Mouse (Mus musculus): ENCODE results near the gene Haus4. TPM values are rescaled to one million over a fixed set of nuclear protein-coding genes. Genes with fewer than 3 reads are reported as not detected.

The Haus4 gene
- polyA plus RNA-seq, 1 experiment from 2014 or later, result 68.7 TPM

DNA sequence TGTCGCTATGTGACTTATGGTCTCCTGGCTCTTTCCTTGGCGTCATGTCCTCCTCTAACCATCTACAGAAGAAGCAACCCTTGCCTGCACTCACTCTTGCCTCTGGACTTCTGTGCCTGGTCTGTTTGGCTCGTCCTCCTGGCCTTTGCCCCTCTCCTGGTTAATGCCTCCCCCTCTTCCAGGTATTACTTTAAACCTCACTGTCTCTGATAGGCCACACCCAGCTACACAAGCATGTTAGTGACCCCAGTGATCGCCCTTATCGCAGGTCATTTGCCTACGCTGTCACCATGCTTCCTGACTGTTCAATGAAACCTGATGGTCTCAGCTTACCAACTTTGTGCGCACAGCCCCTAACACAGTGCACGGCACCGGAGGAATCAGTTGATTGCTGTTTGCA, 28.1 kb upstream of the Haus4 start:
- no peak for ATAC-seq (ENCODE audit: borderline replicate concordance, extremely low read depth, low FRiP score, low TSS enrichment)
- Histone ChIP-seq H3K27ac (no peak overlapping the region), H3K4me2 (no peak overlapping the region), H3K36me3 (peaks cover 22% of the 10 kb centered on the region; the same call in 1 of the 2 replicates), H3K27me3 (no peaks in the 10 kb centered on the region), H3K4me1 (0 out of 2 replicates have a peak, but pooled peaks cover 8% of the 10 kb centered on the region), H3K4me3 (no peak overlapping the region), H3K9me3 (no peaks in the 10 kb centered on the region), H3K9ac (no peak overlapping the region)
- WGBS, result 90% methylated on average over 9 of the region's 9 CpGs

DNA sequence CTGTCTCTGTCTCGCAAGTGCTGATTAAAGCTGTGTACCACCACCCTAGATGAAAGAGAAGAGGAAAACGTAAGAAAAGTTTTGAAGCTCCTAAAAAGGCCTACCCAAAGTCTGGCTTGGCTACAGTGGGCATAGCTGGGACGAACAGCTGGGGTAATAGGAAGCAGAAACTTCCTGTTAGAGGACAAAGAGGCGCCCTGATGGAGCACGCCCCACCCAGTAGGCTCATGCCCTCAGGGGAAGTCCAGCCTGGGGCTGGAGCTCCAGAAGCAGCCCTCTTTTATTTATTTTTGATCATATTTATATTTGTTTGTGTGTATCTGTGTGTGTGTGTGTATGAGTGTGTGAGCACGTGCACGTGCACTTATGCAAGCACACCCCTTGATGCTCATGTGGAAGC, 25.2 kb upstream of the Haus4 start:
- peaks cover 13% of the 10 kb centered on the region; the same call in 1 of the 2 replicates for H3K36me3 ChIP-seq
- no peak for ATAC-seq (ENCODE audit: borderline replicate concordance, extremely low read depth, low FRiP score, low TSS enrichment)
- H3K4me3 ChIP-seq, result no peak overlapping the region
- no peak overlapping the region for H3K4me2 ChIP-seq
- no peak overlapping the region for H3K9ac ChIP-seq
- H3K4me1 ChIP-seq, result peaks cover 14% of the 10 kb centered on the region
- no peaks in the 10 kb centered on the region for H3K27me3 ChIP-seq
- H3K9me3 ChIP-seq, result no peaks in the 10 kb centered on the region
- 77% methylated on average over 7 of the region's 7 CpGs for WGBS
- no peak overlapping the region for H3K27ac ChIP-seq

DNA sequence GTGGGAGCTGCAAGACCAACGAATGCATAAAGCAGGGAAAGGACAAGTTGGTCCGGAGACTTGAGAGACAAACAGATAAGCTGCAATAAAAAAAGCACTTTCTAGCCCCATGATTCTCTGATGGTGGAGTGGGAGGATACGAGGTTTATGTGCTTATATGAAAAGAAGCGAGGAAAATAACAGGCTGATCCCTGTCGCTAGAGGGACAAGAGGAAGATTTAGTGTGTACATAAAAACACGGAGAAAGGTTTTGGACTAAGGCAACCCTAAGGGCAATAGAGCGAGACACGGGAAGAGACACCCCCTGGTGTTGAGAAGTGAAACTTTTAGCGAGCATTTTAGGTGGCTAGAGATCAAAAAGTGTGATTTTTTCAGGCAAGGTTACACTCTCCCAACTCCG, 23.6 kb upstream of the Haus4 start:
- H3K27me3 ChIP-seq, result no peaks in the 10 kb centered on the region

DNA sequence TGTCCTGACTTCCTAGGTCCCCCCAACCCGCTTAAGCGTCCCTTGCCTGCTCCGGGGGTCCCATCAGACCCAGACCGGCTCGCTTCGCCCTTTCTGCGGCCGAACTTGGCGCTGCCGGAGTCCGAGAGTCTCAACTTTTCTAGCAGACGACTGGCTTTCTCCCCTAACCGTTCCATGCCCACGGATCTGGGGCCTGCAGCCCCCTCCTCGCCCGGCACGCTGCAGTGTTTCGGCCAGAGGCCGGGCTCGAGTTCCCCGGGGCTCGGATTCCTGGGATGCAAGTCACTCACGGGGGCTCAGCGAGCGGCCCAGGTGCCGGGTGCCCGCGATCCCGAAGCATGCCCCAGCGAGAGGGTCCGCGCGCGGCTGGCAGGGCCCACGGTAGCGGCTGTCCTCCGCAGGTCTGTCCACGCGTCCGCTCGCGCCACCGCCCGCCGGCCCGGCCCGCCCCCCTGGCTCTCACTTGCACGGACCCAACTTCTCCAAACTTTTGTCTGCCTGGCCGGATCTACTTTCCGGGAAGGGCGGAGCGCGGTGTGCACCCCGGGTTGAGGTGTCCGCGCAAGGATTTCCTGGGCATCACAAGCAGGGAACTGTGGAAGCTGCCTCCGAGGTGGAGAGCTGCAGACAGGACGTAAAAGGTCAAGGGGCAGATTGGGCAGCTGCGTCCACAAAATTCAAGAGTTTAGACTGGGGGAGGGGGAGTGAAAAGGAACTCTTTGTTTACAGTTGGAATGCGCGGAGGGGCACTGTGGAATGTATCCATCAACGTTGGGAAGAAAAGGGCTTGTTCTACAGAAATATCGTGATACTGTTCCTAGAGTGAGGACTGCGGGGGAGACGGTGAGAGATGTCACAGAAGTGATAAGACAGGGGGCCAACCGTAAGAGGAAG, 22.9 kb upstream of the Haus4 start, which contains the start of gene Ajuba:
Gene Ajuba (minus strand): TSS at position 470 of the 894 bp plus-strand sequence.
- Histone ChIP-seq H3K36me3 (no peaks in the 10 kb centered on the region), H3K27me3 (no peaks in the 10 kb centered on the region), H3K9me3 (no peaks in the 10 kb centered on the region), H3K4me2 (peak within 1 kb of the TSS; percentile 62), H3K4me3 (peak within 1 kb of the TSS; percentile 81), H3K4me1 (peaks cover 37% of the 10 kb centered on the region), H3K9ac (peak within 1 kb of the TSS; percentile 94), H3K27ac (peak within 1 kb of the TSS; percentile 97)
- WGBS, result under 1% methylated on average over 66 of the region's 66 CpGs
- peak; percentile 74 for ATAC-seq (ENCODE audit: borderline replicate concordance, extremely low read depth, low FRiP score, low TSS enrichment)

More for the DNA sequence above, 23.6 kb upstream of the Haus4 start:
- H3K4me3 ChIP-seq, result peak overlapping the region; percentile 81
- under 1% methylated on average over 10 of the region's 10 CpGs for WGBS
- peak overlapping the region; percentile 94 for H3K9ac ChIP-seq
- no peaks in the 10 kb centered on the region for H3K9me3 ChIP-seq
- H3K4me2 ChIP-seq, result peak overlapping the region; percentile 62
- peaks cover 30% of the 10 kb centered on the region for H3K4me1 ChIP-seq
- H3K27ac ChIP-seq, result peak overlapping the region; percentile 97
- ATAC-seq (ENCODE audit: borderline replicate concordance, extremely low read depth, low FRiP score, low TSS enrichment), result peak; percentile 11; the same call in 1 of the 2 replicates
- peaks cover 5% of the 10 kb centered on the region; the same call in 1 of the 2 replicates for H3K36me3 ChIP-seq

DNA sequence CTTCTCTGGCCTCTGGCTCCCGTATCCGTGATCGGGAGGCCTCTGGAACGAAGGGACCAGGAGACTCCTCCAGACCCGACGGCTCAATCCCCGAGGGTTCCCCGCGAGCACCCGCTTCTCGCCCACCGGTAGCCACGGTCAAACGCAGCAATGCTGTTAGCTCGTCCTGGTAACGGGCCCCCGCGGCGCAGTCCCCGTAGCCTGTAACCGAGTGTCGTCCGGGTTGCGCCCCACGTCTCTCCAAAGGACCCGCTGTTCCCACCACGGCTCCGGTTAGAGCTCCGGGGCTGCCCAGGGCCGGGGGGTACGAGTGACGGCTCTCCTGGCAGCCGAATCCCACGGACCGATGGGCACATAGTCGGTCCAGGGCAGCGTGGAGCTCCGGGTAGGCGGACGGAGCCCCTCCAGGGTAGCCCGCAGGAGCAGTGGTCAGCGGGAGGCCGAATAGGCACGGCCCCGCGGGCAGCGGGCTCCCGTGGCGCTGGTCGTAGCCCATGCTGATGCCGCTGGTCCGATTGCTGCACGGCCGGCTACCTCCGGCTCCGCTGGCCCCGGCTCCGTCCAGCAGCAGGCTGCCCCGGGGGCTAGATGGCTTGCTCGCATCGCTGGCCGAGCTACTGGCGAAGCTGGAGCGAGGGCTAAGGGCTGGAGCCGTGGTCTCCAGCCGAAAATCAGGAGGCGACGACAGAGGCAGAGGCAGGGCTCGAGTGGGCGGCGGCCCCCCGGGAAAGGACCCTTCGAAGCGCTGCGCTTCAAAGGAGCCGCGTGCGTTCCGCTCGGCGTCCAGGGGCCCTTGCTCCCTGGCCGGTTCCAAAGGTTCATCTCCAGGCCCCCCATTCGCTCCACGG, 22.0 kb upstream of the Haus4 start:
- Histone ChIP-seq H3K36me3 (peaks cover 6% of the 10 kb centered on the region), H3K27ac (peak overlapping the region; percentile 97), H3K4me1 (peaks cover 44% of the 10 kb centered on the region), H3K9me3 (no peaks in the 10 kb centered on the region), H3K4me3 (peak overlapping the region; percentile 81), H3K27me3 (no peaks in the 10 kb centered on the region), H3K9ac (peak overlapping the region; percentile 94), H3K4me2 (peak overlapping the region; percentile 62)
- ATAC-seq (ENCODE audit: borderline replicate concordance, extremely low read depth, low FRiP score, low TSS enrichment), result no peak
- under 1% methylated on average over 69 of the region's 84 CpGs for WGBS

DNA sequence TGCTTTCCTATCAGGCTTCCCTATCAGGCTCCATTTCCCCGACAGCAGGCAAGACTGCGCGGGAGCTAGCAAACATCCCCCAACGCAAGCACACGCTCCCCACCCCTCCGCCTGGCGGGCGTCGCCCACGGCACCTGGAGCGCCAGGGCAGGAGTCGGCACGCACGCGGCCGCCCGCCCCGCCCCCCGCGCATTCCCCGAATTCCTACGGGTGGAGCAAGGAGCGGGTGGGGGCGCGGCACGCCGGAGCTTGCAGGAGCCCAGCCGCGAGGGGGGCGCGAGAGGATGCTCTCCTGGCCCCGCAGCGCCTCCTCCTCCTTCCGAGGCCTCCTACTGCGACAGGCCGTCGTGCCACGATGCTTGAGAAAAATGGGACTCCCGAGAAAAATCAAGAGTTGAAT, 21.2 kb upstream of the Haus4 start:
- Histone ChIP-seq H3K4me2 (peak overlapping the region; percentile 62), H3K27me3 (no peaks in the 10 kb centered on the region), H3K27ac (peak overlapping the region; percentile 97), H3K9ac (peak overlapping the region; percentile 94), H3K9me3 (no peaks in the 10 kb centered on the region), H3K36me3 (peaks cover 14% of the 10 kb centered on the region), H3K4me1 (peaks cover 44% of the 10 kb centered on the region), H3K4me3 (peak overlapping the region; percentile 81)
- WGBS, result 0% methylated on average over 33 of the region's 39 CpGs
- peak; percentile 44 for ATAC-seq (ENCODE audit: borderline replicate concordance, extremely low read depth, low FRiP score, low TSS enrichment)

DNA sequence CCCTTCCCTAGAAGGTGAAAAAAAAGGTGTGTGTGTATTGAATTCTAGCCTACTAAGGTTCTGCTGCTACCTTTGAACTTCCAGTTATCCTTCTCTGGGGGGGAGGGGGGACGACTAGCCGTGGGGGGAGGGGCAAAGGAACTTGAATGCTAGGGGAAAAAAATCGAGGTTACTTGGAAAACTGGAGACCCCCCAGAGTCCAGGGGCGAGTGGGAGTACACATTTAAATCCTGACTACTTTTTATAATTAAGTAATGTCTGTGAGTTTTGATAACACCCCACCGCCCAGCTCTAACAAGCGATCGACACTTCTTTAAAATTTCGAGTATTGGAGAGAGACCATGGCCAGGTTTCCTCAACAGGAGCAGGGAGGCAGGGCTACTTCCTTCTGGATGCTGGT, 20.6 kb upstream of the Haus4 start:
- Histone ChIP-seq H3K27me3 (no peaks in the 10 kb centered on the region), H3K9me3 (no peaks in the 10 kb centered on the region), H3K4me3 (peak overlapping the region; percentile 81), H3K4me2 (peak overlapping the region; percentile 62), H3K4me1 (peaks cover 47% of the 10 kb centered on the region), H3K9ac (peak overlapping the region; percentile 94), H3K36me3 (peaks cover 19% of the 10 kb centered on the region), H3K27ac (peak overlapping the region; percentile 97)
- no peak for ATAC-seq (ENCODE audit: borderline replicate concordance, extremely low read depth, low FRiP score, low TSS enrichment)
- WGBS, result 2% methylated on average over 8 of the region's 8 CpGs

DNA sequence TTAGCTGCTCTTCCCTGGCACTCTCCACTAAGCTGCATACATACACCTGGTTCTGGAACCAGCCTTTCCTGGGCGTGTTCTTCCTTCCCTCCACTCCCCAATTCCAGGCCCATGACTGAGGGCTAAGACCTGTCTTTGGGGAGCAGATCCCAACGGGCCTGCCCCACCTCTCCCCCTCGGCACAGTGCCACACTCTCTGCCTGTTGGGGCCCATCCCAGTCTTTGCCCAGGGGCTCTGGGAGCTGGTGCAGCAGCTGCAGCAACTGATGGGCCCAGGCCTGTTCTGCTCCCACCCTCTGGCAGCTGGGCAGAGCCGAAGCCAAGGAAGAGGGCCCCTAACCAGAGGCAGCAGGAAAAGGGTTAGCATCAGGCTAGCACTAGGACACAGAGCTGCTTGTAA, 19.8 kb upstream of the Haus4 start:
- no peaks in the 10 kb centered on the region for H3K9me3 ChIP-seq
- H3K36me3 ChIP-seq, result peaks cover 26% of the 10 kb centered on the region
- no peak for ATAC-seq (ENCODE audit: borderline replicate concordance, extremely low read depth, low FRiP score, low TSS enrichment)
- peak overlapping the region; percentile 94 for H3K9ac ChIP-seq
- H3K27me3 ChIP-seq, result no peaks in the 10 kb centered on the region
- H3K4me1 ChIP-seq, result peaks cover 54% of the 10 kb centered on the region
- peak overlapping the region; percentile 97 for H3K27ac ChIP-seq
- H3K4me2 ChIP-seq, result peak overlapping the region; percentile 62
- H3K4me3 ChIP-seq, result peak overlapping the region; percentile 81
- WGBS, result 16% methylated on average over 4 of the region's 4 CpGs

DNA sequence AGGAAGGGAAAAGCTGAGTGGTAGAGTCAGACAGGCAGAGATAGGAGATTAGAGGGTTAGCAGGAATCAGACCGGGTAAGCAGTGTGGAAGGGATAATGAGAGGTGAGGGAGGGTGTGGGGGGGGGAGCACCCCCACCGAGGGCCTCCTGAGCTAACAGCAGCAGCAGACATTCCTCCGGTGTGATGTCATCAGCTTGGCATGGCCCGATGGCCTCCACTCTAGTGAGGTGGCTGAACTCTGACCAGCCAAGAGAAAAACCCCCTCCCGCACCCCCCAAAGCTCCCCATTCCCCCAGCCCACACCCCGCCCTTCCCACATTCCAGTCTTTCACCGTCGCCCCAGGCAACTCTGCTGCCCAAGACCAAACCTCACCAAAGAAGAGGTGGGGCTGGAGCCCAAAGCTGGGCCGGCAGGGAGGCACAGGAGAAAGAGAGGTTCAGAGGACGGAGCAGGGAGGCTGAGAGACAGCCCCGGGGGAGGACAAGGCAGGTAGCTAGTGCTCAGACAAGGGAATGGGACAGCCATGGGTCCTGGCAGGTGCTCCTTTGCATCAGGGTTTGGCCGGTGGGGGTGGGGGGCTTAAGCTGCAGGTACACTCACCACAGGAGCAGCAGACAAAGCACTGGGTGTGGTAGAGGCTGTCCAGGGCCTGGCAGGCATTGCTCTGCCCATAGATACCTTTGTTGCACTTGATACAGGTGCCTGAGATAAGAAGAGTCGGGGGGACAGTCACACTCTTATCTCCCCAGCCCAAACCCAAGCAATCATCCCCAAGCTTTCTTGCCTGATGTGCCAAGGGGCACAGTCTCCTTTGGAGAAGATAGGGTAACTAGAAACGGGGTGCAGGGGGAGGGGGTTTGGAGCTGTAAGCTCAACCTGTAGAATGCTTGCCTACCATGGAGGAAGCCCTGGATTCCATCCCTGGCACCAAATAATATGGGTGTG, 18.6 kb upstream of the Haus4 start:
- peaks cover 36% of the 10 kb centered on the region for H3K36me3 ChIP-seq
- H3K4me2 ChIP-seq, result peak overlapping the region; percentile 62
- 16% methylated on average over 14 of the region's 14 CpGs for WGBS
- peak overlapping the region; percentile 94 for H3K9ac ChIP-seq
- H3K27ac ChIP-seq, result peak overlapping the region; percentile 97
- peak overlapping the region; percentile 81 for H3K4me3 ChIP-seq
- ATAC-seq (ENCODE audit: borderline replicate concordance, extremely low read depth, low FRiP score, low TSS enrichment), result peak; percentile 49
- H3K27me3 ChIP-seq, result no peaks in the 10 kb centered on the region
- H3K4me1 ChIP-seq, result peaks cover 48% of the 10 kb centered on the region
- no peaks in the 10 kb centered on the region for H3K9me3 ChIP-seq

DNA sequence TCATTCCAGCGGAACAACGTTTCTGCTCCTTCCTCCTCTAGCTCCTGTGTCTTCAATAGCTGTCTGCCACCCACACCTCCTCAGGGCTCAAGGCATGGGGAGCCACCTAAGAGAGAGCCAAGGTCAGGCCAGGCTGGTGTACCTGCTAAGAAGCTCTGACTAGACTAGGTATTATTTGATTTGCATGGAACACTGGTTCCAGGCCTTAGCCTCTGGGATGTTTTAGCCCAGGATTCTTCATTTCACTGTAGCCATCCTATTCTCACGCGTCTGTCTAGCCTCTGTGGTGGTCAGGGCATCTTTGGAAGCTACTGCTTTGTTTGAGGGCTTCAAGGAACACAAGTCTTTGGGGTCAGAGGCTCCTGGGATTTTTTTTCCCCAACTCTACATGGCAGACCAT, 17.7 kb upstream of the Haus4 start:
- peak overlapping the region; percentile 97 for H3K27ac ChIP-seq
- H3K27me3 ChIP-seq, result no peaks in the 10 kb centered on the region
- 0 out of 2 replicates have a peak overlapping the region, but pooled peaks have one; percentile 94 for H3K9ac ChIP-seq
- no peaks in the 10 kb centered on the region for H3K9me3 ChIP-seq
- ATAC-seq (ENCODE audit: borderline replicate concordance, extremely low read depth, low FRiP score, low TSS enrichment), result no peak
- H3K4me1 ChIP-seq, result peaks cover 48% of the 10 kb centered on the region
- H3K36me3 ChIP-seq, result peaks cover 45% of the 10 kb centered on the region
- 48% methylated on average over 4 of the region's 4 CpGs for WGBS
- H3K4me2 ChIP-seq, result peak overlapping the region; percentile 62; the same call in 1 of the 2 replicates
- H3K4me3 ChIP-seq, result no peak overlapping the region
